Mouse (Mus musculus) MEL (cell line): Measurements from ENCODE around the gene Bcl7a. TPM values are rescaled to one million over a fixed set of nuclear protein-coding genes. Genes with fewer than 3 reads are reported as not detected.

Experiments used
- DNase-seq: peaks from one replicate; pipeline ENCODE4 v3.0.0; 2011; ENCODE audit warnings: low read depth, low spot score
- H3K27ac ChIP-seq: 2 replicates; pipeline ENCODE4 v1.5.1; 2012; ENCODE audit warnings: low read depth, mild to moderate bottlenecking, control low read depth, low read length, moderate library complexity; ENCODE audit not compliant: control insufficient read depth
- H3K27me3 ChIP-seq, 2 experiments: fragments of 150-350 bp in 1 of 2; sonication (generic) in 1 of 2; 2 replicates each; pipeline ENCODE4 v1.6.1; 2012; ENCODE audit warnings: low read length in 2 of 2, mild to moderate bottlenecking in 2 of 2, improper control_type of control experiment in 1 of 2, moderate library complexity in 1 of 2; ENCODE audit not compliant: insufficient read depth in 2 of 2, control insufficient read depth in 1 of 2
- H3K36me3 ChIP-seq, 2 experiments: 2 replicates each; pipeline ENCODE4 v1.6.1; 2012 to 2014; ENCODE audit warnings: low read length in 2 of 2, improper control_type of control experiment in 1 of 2, inconsistent platforms in 1 of 2, mild to moderate bottlenecking in 1 of 2; ENCODE audit not compliant: insufficient read depth in 2 of 2, control insufficient read depth in 1 of 2
- H3K4me1 ChIP-seq, 2 experiments: fragments of 150-350 bp in 1 of 2; sonication (generic) in 1 of 2; 2 replicates each; pipeline ENCODE4 v1.6.1; 2012; ENCODE audit warnings: low read length in 2 of 2, improper control_type of control experiment in 1 of 2, mild to moderate bottlenecking in 1 of 2; ENCODE audit not compliant: insufficient read depth in 2 of 2, control insufficient read depth in 1 of 2
- H3K4me3 ChIP-seq, 2 experiments: fragments of 150-350 bp in 1 of 2; sonication (generic) in 1 of 2; 2 replicates each; pipeline ENCODE4 v1.5.1; 2012; ENCODE audit warnings: low read depth in 2 of 2, low read length in 2 of 2, mild to moderate bottlenecking in 2 of 2, moderate library complexity in 2 of 2, control low read depth in 1 of 2, improper control_type of control experiment in 1 of 2; ENCODE audit not compliant: control insufficient read depth in 1 of 2, insufficient read depth in 1 of 2
- H3K79me2 ChIP-seq: 2 replicates; pipeline ENCODE4 v1.6.1; 2012; ENCODE audit warnings: mild to moderate bottlenecking, low read length, moderate library complexity; ENCODE audit not compliant: control insufficient read depth, poor library complexity, insufficient read depth
- H3K9ac ChIP-seq: 2 replicates; pipeline ENCODE4 v1.6.1; 2012; ENCODE audit warnings: low read depth, mild to moderate bottlenecking, control low read depth, low read length, moderate library complexity; ENCODE audit not compliant: control insufficient read depth, poor library complexity, severe bottlenecking
- H3K9me3 ChIP-seq: fragments of 150-350 bp; sonication (generic); replicated peaks from 2 replicates; pipeline ENCODE4 v1.6.1; 2012; ENCODE audit warnings: mild to moderate bottlenecking, low read length, improper control_type of control experiment, moderate library complexity; ENCODE audit not compliant: insufficient read depth
- CHD2 ChIP-seq: IDR thresholded peaks from 2 replicates; pipeline ENCODE4 v1.6.1; 2011; ENCODE audit warnings: low read length, improper control_type of control experiment
- CTCF ChIP-seq, 3 experiments: IDR thresholded peaks in 2 of 3; conservative IDR thresholded peaks in 1 of 3; 2 replicates each; pipeline ENCODE4 v1.5.1; 2011 to 2012; ENCODE audit warnings: low read length in 3 of 3, low read depth in 2 of 3, mild to moderate bottlenecking in 2 of 3, improper control_type of control experiment in 1 of 3, inconsistent platforms in 1 of 3, mixed read lengths in 1 of 3, moderate library complexity in 1 of 3; ENCODE audit not compliant: control insufficient read depth in 1 of 3, insufficient read depth in 1 of 3, poor library complexity in 1 of 3, severe bottlenecking in 1 of 3
- ELF1 ChIP-seq: IDR thresholded peaks from 2 replicates; pipeline ENCODE4 v1.6.1; 2014; ENCODE audit warnings: low read depth, mild to moderate bottlenecking, inconsistent platforms, low read length, improper control_type of control experiment, moderate library complexity
- EP300 ChIP-seq, 2 experiments: IDR thresholded peaks; 2 replicates each; pipeline ENCODE4 v1.6.1; 2011; ENCODE audit warnings: improper control_type of control experiment in 2 of 2, low read length in 2 of 2, low read depth in 1 of 2, mild to moderate bottlenecking in 1 of 2
- ETS1 ChIP-seq: IDR thresholded peaks from 2 replicates; pipeline ENCODE4 v1.6.1; 2012; ENCODE audit warnings: low read depth, mild to moderate bottlenecking, inconsistent platforms, low read length, improper control_type of control experiment, moderate library complexity
- GABPA ChIP-seq: IDR thresholded peaks from 2 replicates; pipeline ENCODE4 v1.6.1; 2012; ENCODE audit warnings: low read depth, mild to moderate bottlenecking, inconsistent platforms, low read length, improper control_type of control experiment, moderate library complexity
- HCFC1 ChIP-seq: IDR thresholded peaks from 2 replicates; pipeline ENCODE4 v1.6.1; 2012; ENCODE audit warnings: low read depth, mild to moderate bottlenecking, inconsistent platforms, low read length, improper control_type of control experiment, moderate library complexity
- KAT2A ChIP-seq: conservative IDR thresholded peaks from 2 replicates; pipeline ENCODE4 v1.6.1; 2012; ENCODE audit warnings: low read depth, low read length, improper control_type of control experiment, inconsistent platforms
- MAZ ChIP-seq: IDR thresholded peaks from 2 replicates; pipeline ENCODE4 v1.6.1; 2012; ENCODE audit warnings: low read depth, mild to moderate bottlenecking, inconsistent platforms, low read length, improper control_type of control experiment
- MEF2A ChIP-seq: IDR thresholded peaks from 2 replicates; pipeline ENCODE4 v1.6.1; 2014; ENCODE audit warnings: low read depth, mild to moderate bottlenecking, inconsistent platforms, low read length, improper control_type of control experiment; ENCODE audit not compliant: poor library complexity, insufficient replicate concordance, severe bottlenecking; ENCODE audit errors: extremely low read depth
- MXI1 ChIP-seq: IDR thresholded peaks from 2 replicates; pipeline ENCODE4 v1.6.1; 2011; ENCODE audit warnings: mild to moderate bottlenecking, low read depth, low read length, improper control_type of control experiment
- MYC ChIP-seq: IDR thresholded peaks from 2 replicates; pipeline ENCODE4 v1.6.1; 2011; ENCODE audit warnings: low read depth, mild to moderate bottlenecking, low read length, improper control_type of control experiment, moderate library complexity
- NELFE ChIP-seq: IDR thresholded peaks from 2 replicates; pipeline ENCODE4 v1.6.1; 2011; ENCODE audit warnings: low read depth, low read length, improper control_type of control experiment
- NRF1 ChIP-seq: IDR thresholded peaks from 2 replicates; pipeline ENCODE4 v1.6.1; 2014; ENCODE audit warnings: low read depth, mild to moderate bottlenecking, inconsistent platforms, low read length, improper control_type of control experiment, moderate library complexity; ENCODE audit not compliant: poor library complexity, insufficient read depth, severe bottlenecking
- POLR2AphosphoS2 ChIP-seq: IDR thresholded peaks from 2 replicates; pipeline ENCODE4 v1.6.1; 2011; ENCODE audit warnings: low read length, improper control_type of control experiment
- SMC3 ChIP-seq: IDR thresholded peaks from 2 replicates; pipeline ENCODE4 v1.6.1; 2011; ENCODE audit warnings: low read depth, low read length, improper control_type of control experiment
- TBP ChIP-seq: IDR thresholded peaks from 2 replicates; pipeline ENCODE4 v1.8.0; 2011; ENCODE audit warnings: low read depth, low read length, improper control_type of control experiment
- TCF12 ChIP-seq: IDR thresholded peaks from 2 replicates; pipeline ENCODE4 v1.6.1; 2014; ENCODE audit warnings: low read depth, mild to moderate bottlenecking, inconsistent platforms, low read length, improper control_type of control experiment, moderate library complexity
- ZC3H11A ChIP-seq: IDR thresholded peaks from 2 replicates; pipeline ENCODE4 v1.6.1; 2012; ENCODE audit warnings: low read depth, mild to moderate bottlenecking, inconsistent platforms, low read length, improper control_type of control experiment
- polyA plus RNA-seq, 2 experiments: library from polyadenylated mRNA; stranded (reverse) in 1 of 2; unstranded in 1 of 2; fragments of >175 nt in 1 of 2; fragments of >200 nt in 1 of 2; gene quantifications; 2 replicates each; pipeline versions ENCODE4 v1.2.1 to v1.2.4; 2012; ENCODE audit warnings: low replicate concordance in 2 of 2, low read depth in 1 of 2; ENCODE audit not compliant: insufficient read length in 2 of 2, insufficient read depth in 1 of 2, missing spikeins in 1 of 2
- total RNA-seq: library from RNA; depleted of rRNA; stranded (reverse); fragments of 300-350 nt; gene quantifications from 2 replicates; pipeline ENCODE4 v1.2.3, GENCODE M21; 2012

Gene Bcl7a
- total and polyA plus RNA-seq, 3 experiments, result 3.5 to 11.0 TPM; not detected in 1

DNA sequence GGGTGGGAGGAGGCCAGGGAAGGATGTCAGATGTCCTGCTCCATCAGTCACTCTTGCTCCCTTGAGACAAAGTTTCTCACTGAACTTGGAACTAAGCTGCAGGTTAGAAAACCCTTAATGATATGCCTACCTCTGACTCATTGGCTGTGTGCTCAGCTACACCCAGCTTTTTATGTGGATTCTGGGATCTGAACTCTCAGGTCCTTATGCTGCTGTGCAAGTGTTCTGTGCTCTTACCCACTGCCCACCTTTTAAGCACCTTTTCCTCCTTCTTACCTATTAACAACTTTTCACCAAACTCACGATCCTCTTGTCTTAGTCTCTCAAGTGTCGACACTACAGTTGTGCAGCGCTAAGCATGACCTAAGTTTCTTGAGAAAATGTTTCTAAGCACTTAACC lies 60.8 kb downstream of the Bcl7a start:
- no peak overlapping the region for H3K4me3 ChIP-seq
- H3K79me2 ChIP-seq, result peaks cover 5% of the 10 kb centered on the region
- H3K9me3 ChIP-seq, result no peaks in the 10 kb centered on the region
- no peak overlapping the region for H3K9ac ChIP-seq
- H3K27me3 ChIP-seq, result no peaks in the 10 kb centered on the region
- peaks cover 0 to 2% of the 10 kb centered on the region in 2 experiments; a peak in 3 of 4 replicates for H3K36me3 ChIP-seq
- no peak overlapping the region for H3K27ac ChIP-seq
- TF ChIP-seq ELF1 (no peak), CHD2 (no peak), HCFC1 (no peak), NELFE (no peak), SMC3 (no peak), EP300 (IDR thresholded peaks at IDR 0.05; ENCODE audit: low read depth in 1 of 2, low read length in 2 of 2) (no peak), POLR2AphosphoS2 (no peak), NRF1 (no peak), MEF2A (no peak)
- TF ChIP-seq, all 39 proteins: peak for 0
- DNase-seq, result no peak
- no peaks in the 10 kb centered on the region for H3K4me1 ChIP-seq

DNA sequence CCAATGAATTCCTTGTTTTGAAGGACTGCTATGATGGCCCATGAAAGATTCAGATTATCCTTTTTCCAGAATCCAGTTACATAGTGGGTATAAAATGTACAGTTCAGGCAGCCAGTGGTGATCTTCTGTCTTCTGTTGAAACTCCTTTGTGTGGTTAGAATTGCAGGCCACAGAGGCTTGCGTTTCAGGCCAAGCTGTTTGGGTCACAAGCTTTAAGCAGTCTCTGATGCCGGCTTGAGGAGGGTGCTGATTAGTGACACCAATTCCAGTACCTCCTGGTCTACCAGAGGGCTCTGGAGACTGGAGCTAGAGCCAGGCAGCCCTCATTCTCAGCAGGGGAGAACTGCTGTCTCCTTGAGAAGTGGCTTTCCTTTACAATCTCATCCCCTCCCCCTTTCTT lies 63.3 kb downstream of the Bcl7a start:
- H3K27ac ChIP-seq, result no peak overlapping the region
- peaks cover 0 to 7% of the 10 kb centered on the region in 2 experiments; a peak in 2 of 4 replicates for H3K36me3 ChIP-seq
- no peaks in the 10 kb centered on the region for H3K27me3 ChIP-seq
- H3K9ac ChIP-seq, result no peak overlapping the region
- TF ChIP-seq NELFE (no peak), ETS1 (no peak), MAZ (no peak)
- no peak for DNase-seq
- H3K9me3 ChIP-seq, result no peaks in the 10 kb centered on the region
- no peaks in the 10 kb centered on the region for H3K4me1 ChIP-seq
- H3K79me2 ChIP-seq, result no peaks in the 10 kb centered on the region
- no peak overlapping the region for H3K4me3 ChIP-seq

DNA sequence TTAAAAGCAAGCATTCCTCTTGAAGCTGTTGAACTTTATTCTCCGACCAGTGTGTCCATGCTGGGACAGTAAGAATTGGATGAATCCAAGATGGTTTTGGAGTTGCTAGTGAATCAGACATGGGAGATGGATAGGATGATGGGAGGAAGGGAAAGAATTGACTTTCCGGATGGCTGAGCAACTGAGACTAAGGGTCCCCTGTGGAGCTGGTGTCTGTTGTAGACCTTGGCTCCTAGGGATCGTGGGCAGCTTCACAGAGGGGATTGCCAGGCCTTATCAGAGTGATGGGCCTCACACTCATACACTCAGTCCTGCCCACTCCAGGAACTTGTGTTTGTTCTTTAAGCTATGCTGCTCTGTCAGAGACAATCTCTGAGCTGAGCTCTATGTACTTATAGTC lies 64.5 kb downstream of the Bcl7a start:
- H3K4me3 ChIP-seq, result no peak overlapping the region
- no peaks in the 10 kb centered on the region for H3K4me1 ChIP-seq
- no peak for TF ChIP-seq CTCF (IDR thresholded peaks at IDR 0.05 in 2 of 3, conservative IDR thresholded peaks at IDR 0.05 in 1 of 3; ENCODE audit: control insufficient read depth in 1 of 3, insufficient read depth in 1 of 3, low read depth in 2 of 3, low read length in 3 of 3, poor library complexity in 1 of 3, severe bottlenecking in 1 of 3)
- no peak for TF ChIP-seq GABPA
- no peak for TF ChIP-seq MXI1
- TF ChIP-seq CHD2, result no peak
- TF ChIP-seq ZC3H11A, result no peak
- TF ChIP-seq MYC, result no peak
- TF ChIP-seq ETS1, result no peak
- no peak for TF ChIP-seq KAT2A
- no peak for TF ChIP-seq TBP
- no peak for TF ChIP-seq TCF12
- DNase-seq, result no peak
- no peaks in the 10 kb centered on the region for H3K79me2 ChIP-seq
- no peak overlapping the region for H3K27ac ChIP-seq
- no peaks in the 10 kb centered on the region for H3K27me3 ChIP-seq
- no peak overlapping the region for H3K9ac ChIP-seq
- no peaks in the 10 kb centered on the region for H3K9me3 ChIP-seq
- H3K36me3 ChIP-seq, result peaks cover 0 to 7% of the 10 kb centered on the region in 2 experiments; a peak in 2 of 4 replicates
